Mouse (Mus musculus) liver, embryonic 11.5 days (tissue): ENCODE results near the gene Prss32. TPM values are rescaled to one million over a fixed set of nuclear protein-coding genes. Genes with fewer than 3 reads are reported as not detected.

Experiments
- ATAC-seq: fragments of 200-750 bp; cut with Nextera tagmentation; replicated peaks from 2 replicates; pipeline ENCODE4 v1.8.0; 2017; ENCODE audit warnings: moderate number of reproducible peaks, mild to moderate bottlenecking, moderate TSS enrichment, moderate library complexity; ENCODE audit not compliant: low FRiP score
- DNase-seq: peaks from one replicate; pipeline ENCODE4 v3.0.0-alpha.2; 2017; ENCODE audit warnings: low spot score
- H3K27ac ChIP-seq: fragments of 300-500 bp; sonication (generic); 2 replicates; pipeline ENCODE4 v1.5.1; 2014; ENCODE audit warnings: mild to moderate bottlenecking, low read depth, low read length, control low read depth
- H3K27me3 ChIP-seq: fragments of 300-500 bp; sonication (generic); replicated peaks from 2 replicates; pipeline ENCODE4 v1.6.1; 2014; ENCODE audit warnings: low read length, mixed read lengths; ENCODE audit not compliant: control insufficient read depth, insufficient read depth
- H3K36me3 ChIP-seq: fragments of 300-500 bp; sonication (generic); 2 replicates; pipeline ENCODE4 v1.6.1; 2014; ENCODE audit warnings: mild to moderate bottlenecking, low read length, moderate library complexity, mixed read lengths; ENCODE audit not compliant: control insufficient read depth, insufficient read depth
- H3K4me1 ChIP-seq: fragments of 300-500 bp; sonication (generic); replicated peaks from 2 replicates; pipeline ENCODE4 v1.6.1; 2014; ENCODE audit warnings: low read length, mixed read lengths; ENCODE audit not compliant: control insufficient read depth, insufficient read depth
- H3K4me2 ChIP-seq: fragments of 300-500 bp; sonication (generic); 2 replicates; pipeline ENCODE4 v1.6.1; 2014; ENCODE audit warnings: mild to moderate bottlenecking, control low read depth, moderate library complexity
- H3K4me3 ChIP-seq: fragments of 300-500 bp; sonication (generic); 2 replicates; pipeline ENCODE4 v1.5.1; 2014; ENCODE audit warnings: low read depth, low read length, control low read depth
- H3K9ac ChIP-seq: fragments of 300-500 bp; sonication (generic); 2 replicates; pipeline ENCODE4 v1.6.1; 2014; ENCODE audit warnings: low read depth, low read length, control low read depth
- H3K9me3 ChIP-seq: fragments of 300-500 bp; sonication (generic); 2 replicates; pipeline ENCODE4 v1.6.1; 2016; ENCODE audit warnings: low read length, inconsistent platforms, mixed read lengths; ENCODE audit not compliant: control insufficient read depth
- WGBS: fragments of 180-500 bp; shearing (Covaris S2); extraction: QIAGEN DNeasy Blood & Tissue Kit; methylation state at CpG from one replicate; pipeline ENCODE4 v1.1.7; 2014; 5-methylcytosine and 5-hydroxymethylcytosine counted together
- polyA plus RNA-seq: library from polyadenylated mRNA; unstranded; fragments of >200 nt; fragmentation: Nextera tagmentation; extraction: Ambion mirVana; gene quantifications from 2 replicates; pipeline ENCODE4 v1.2.1, GENCODE M21; 2014

The Prss32 gene
- polyA plus RNA-seq, 1 experiment from 2014 or later, result not detected

DNA sequence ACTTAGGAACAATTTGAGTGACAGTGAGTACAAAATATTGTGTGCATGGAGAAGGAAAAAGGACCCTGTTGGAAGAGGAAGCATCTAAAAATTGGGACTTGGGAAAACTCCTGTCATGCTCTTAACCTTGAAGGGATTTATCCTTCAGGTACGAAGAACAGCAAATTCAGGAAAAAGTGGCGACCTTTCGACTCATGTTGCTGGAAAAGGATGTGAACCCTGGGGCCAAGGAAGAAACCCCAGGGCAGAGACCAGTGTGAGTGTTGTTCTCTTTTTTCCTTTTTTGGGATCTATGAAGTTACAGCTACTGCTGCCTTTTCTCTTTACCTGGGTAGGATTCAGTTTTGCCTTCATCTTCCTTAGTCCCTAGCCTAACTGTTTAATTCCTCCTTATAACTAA lies 35.7 kb upstream of the Prss32 start:
- Histone ChIP-seq H3K9ac (no peak overlapping the region), H3K9me3 (no peaks in the 10 kb centered on the region), H3K27me3 (no peaks in the 10 kb centered on the region), H3K27ac (no peak overlapping the region), H3K4me1 (peaks cover 15% of the 10 kb centered on the region), H3K4me3 (no peak overlapping the region), H3K36me3 (peaks cover 52% of the 10 kb centered on the region), H3K4me2 (no peak overlapping the region)
- ATAC-seq (no peak), DNase-seq (no peak)
- 95% methylated on average over 3 of the region's 3 CpGs for WGBS

DNA sequence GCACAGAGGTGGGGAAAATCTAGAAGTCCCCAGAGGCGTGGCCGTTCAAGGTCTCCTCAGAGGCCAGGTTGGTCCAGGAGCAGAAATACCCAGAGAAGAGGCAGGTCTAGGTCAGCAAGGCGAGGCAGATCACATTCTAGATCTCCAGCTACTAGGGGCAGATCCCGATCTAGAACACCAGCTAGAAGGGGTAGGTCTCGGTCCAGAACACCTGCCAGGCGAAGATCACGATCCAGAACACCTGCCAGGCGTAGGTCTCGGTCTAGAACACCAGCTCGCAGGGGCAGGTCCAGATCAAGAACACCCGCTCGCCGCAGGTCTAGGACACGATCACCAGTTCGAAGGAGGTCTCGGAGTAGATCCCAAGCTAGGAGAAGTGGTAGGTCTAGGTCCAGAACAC lies 28.0 kb upstream of the Prss32 start:
- H3K4me2 ChIP-seq, result no peak overlapping the region
- peaks cover 90% of the 10 kb centered on the region for H3K36me3 ChIP-seq
- 96% methylated on average over 16 of the region's 16 CpGs for WGBS
- peaks cover 43% of the 10 kb centered on the region for H3K9me3 ChIP-seq
- H3K4me1 ChIP-seq, result no peaks in the 10 kb centered on the region
- no peak overlapping the region for H3K4me3 ChIP-seq
- ATAC-seq, result no peak
- H3K9ac ChIP-seq, result no peak overlapping the region
- no peak overlapping the region for H3K27ac ChIP-seq
- no peak for DNase-seq
- no peaks in the 10 kb centered on the region for H3K27me3 ChIP-seq

DNA sequence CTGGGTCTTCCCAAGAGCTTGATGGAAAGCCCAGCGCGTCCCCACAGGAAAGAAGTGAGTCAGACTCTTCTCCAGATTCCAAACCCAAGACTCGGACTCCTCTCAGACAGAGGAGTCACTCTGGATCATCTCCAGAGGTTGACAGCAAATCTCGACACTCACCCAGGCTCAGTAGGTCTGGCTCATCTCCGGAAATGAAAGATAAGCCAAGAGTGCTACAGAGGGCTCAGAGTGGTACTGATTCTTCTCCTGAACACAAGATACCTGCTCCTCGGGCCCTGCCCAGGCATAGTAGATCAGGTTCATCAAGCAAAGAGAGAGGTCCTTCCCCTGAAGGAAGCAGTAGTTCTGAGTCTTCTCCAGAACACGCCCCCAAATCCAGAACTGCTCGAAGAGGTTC lies 25.1 kb upstream of the Prss32 start:
- 97% methylated on average over 8 of the region's 8 CpGs for WGBS
- Histone ChIP-seq H3K27ac (no peak overlapping the region), H3K36me3 (peaks cover 96% of the 10 kb centered on the region), H3K4me3 (no peak overlapping the region), H3K9me3 (peaks cover 43% of the 10 kb centered on the region), H3K4me2 (no peak overlapping the region), H3K9ac (no peak overlapping the region), H3K27me3 (no peaks in the 10 kb centered on the region), H3K4me1 (no peaks in the 10 kb centered on the region)
- ATAC-seq (no peak), DNase-seq (no peak)

DNA sequence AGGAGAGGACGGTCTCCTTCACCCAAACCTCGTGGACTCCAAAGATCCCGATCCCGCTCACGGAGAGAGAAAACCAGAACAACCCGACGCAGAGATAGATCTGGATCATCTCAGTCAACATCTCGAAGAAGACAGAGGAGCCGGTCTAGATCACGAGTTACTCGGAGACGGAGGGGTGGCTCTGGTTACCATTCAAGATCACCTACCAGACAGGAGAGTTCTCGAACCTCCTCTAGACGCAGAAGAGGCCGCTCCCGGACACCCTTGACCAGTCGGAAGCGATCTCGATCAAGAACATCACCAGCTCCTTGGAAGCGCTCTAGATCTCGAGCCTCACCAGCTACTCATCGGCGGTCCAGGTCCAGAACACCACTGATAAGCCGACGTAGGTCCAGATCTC lies 24.4 kb upstream of the Prss32 start:
- Histone ChIP-seq H3K9ac (no peak overlapping the region), H3K27me3 (no peaks in the 10 kb centered on the region), H3K4me2 (no peak overlapping the region), H3K4me1 (no peaks in the 10 kb centered on the region), H3K27ac (no peak overlapping the region), H3K4me3 (no peak overlapping the region), H3K9me3 (peaks cover 43% of the 10 kb centered on the region), H3K36me3 (peaks cover 96% of the 10 kb centered on the region)
- WGBS, result 98% methylated on average over 25 of the region's 25 CpGs
- no peak for DNase-seq
- ATAC-seq, result no peak

DNA sequence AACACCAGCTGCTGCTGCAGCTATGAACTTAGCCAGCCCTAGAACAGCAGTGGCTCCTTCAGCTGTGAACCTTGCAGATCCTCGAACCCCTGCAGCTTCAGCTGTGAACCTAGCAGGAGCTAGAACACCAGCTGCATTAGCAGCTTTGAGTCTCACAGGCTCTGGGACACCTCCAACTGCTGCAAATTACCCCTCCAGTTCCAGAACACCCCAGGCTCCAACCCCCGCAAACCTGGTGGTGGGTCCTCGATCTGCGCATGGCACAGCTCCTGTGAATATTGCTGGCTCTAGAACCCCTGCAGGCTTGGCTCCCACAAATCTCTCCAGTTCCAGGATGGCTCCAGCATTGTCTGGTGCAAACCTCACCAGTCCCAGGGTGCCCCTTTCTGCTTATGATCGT lies 22.9 kb upstream of the Prss32 start:
- ATAC-seq (no peak), DNase-seq (no peak)
- Histone ChIP-seq H3K36me3 (peaks cover 93% of the 10 kb centered on the region), H3K9me3 (peaks cover 35% of the 10 kb centered on the region), H3K4me2 (no peak overlapping the region), H3K9ac (no peak overlapping the region), H3K4me3 (no peak overlapping the region), H3K27me3 (no peaks in the 10 kb centered on the region), H3K27ac (no peak overlapping the region), H3K4me1 (no peaks in the 10 kb centered on the region)
- WGBS, result 97% methylated on average over 5 of the region's 5 CpGs

DNA sequence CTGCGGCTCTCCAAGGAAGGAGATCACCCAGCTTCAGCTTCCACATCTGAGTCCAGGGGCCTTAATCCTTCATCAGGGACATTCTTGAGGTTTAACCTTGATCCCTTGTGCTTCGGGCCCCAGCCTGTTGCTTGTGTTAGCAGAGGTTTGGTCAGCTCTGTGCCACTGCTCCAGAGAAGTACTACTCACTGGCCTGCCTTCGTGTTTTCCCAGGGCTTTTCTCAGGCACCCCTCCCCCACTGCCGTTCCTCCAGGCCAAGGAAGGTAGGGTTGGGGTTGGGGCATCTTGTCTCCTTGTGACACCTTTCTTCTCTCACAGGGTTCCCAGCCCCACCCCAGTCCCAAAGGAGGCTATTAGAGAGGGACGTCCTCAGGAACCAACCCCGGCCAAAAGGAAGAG lies 21.6 kb upstream of the Prss32 start:
- Histone ChIP-seq H3K4me3 (no peak overlapping the region), H3K36me3 (peaks cover 85% of the 10 kb centered on the region), H3K27ac (no peak overlapping the region), H3K4me1 (no peaks in the 10 kb centered on the region; the same call in 1 of the 2 replicates), H3K9ac (no peak overlapping the region), H3K4me2 (no peak overlapping the region), H3K27me3 (no peaks in the 10 kb centered on the region), H3K9me3 (peaks cover 24% of the 10 kb centered on the region)
- no peak for ATAC-seq
- 72% methylated on average over 6 of the region's 6 CpGs for WGBS
- no peak for DNase-seq

DNA sequence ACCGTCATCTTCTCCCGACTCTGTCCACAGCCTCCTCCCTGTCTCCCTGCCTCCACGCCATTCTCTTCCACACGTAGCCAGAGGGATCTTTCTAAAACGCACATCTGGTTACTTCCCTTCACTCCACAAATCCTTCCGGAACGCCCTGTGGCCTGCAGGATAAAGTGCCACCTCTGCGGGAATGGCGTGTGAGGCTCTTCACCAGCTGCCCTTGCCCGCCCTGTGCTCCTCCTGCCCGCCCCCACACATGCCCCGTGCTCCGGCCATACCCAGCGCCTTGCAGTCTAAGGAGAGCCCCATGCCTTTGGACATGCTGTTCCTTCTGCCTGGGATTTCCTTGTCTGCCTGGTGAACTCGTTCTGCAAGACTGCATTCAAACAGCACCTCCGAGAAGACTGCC lies 20.6 kb upstream of the Prss32 start:
- Histone ChIP-seq H3K9ac (no peak overlapping the region), H3K4me2 (no peak overlapping the region), H3K36me3 (peaks cover 76% of the 10 kb centered on the region), H3K27me3 (no peaks in the 10 kb centered on the region), H3K4me3 (no peak overlapping the region), H3K27ac (no peak overlapping the region), H3K4me1 (peaks cover 6% of the 10 kb centered on the region), H3K9me3 (peaks cover 18% of the 10 kb centered on the region; the same call in 1 of the 2 replicates)
- whole genome bisulfite sequencing, result 87% methylated on average over 16 of the region's 16 CpGs
- ATAC-seq (no peak), DNase-seq (no peak)

DNA sequence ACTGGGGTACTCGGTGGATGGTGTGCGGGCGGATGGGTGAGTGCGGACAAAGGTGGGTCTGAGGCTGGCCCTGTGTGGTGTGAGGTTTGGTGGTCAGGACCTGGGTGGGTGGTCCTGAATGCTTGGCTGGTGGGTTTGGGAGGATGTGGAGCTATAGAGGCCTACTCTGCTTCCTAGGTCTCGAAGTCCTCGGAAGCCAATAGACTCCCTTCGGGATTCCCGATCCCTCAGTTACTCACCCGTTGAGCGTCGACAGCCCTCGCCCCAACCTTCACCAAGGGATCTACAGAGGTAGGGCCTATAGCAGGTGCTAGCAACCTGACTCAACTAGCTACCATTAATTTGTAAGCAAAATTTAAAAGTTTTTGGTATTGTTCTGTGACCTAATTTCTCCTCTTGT lies 20.0 kb upstream of the Prss32 start:
- Histone ChIP-seq H3K4me2 (no peak overlapping the region), H3K4me3 (no peak overlapping the region), H3K9ac (no peak overlapping the region), H3K27me3 (no peaks in the 10 kb centered on the region), H3K36me3 (peaks cover 70% of the 10 kb centered on the region), H3K27ac (no peak overlapping the region), H3K4me1 (peaks cover 6% of the 10 kb centered on the region), H3K9me3 (peaks cover 12% of the 10 kb centered on the region; the same call in 1 of the 2 replicates)
- DNase-seq (no peak), ATAC-seq (no peak)
- 91% methylated on average over 12 of the region's 12 CpGs for WGBS

DNA sequence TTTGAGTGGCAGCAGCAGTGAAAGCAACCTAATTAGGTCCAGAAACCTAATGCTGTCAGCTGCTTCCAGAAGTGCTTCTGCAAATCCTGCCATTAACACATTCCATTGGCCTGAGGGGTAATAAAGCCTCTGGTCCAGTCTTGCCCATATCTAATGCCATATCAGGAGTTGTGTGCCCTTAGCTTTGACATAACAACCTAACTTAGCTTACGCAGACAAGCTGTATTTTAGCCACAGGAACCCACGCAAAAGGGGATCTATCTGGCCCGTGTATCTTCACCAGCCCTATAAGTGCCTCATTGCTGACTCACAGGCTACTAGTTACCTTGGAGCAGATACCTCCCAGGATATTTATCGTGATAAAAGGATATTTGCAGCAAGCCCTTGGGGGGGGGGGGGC lies 18.1 kb upstream of the Prss32 start:
- Histone ChIP-seq H3K27ac (no peak overlapping the region), H3K4me1 (peaks cover 9% of the 10 kb centered on the region), H3K36me3 (peaks cover 50% of the 10 kb centered on the region), H3K9ac (no peak overlapping the region), H3K27me3 (no peaks in the 10 kb centered on the region), H3K4me3 (no peak overlapping the region), H3K4me2 (no peak overlapping the region), H3K9me3 (no peaks in the 10 kb centered on the region)
- ATAC-seq (no peak), DNase-seq (no peak)
- WGBS, result 83% methylated on average over 4 of the region's 4 CpGs
